Mouse (Mus musculus): ENCODE measurements around the gene Cbln1.

DNA sequence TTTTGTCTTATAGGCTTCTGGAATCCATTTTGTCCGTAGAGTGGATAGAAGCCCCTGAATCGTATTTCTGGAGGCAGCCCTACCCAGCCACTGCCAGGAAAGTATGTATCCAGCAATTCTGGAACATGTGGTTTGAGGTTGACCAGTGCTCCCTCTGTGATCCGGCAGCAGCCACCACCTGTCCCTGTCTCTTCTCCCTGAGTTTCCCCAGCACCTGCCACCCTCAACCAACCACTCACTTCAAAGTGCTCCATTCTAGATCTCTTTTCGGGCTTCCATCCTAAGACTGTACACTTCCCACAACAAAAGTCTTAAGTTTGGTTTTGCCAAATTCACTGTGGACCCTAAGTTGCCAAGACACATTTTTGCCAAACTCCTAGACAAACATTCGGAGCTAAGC is 41.4 kb upstream of the Cbln1 start:
- TF ChIP-seq POLR2A (IDR thresholded peaks at IDR 0.05; ENCODE audit: insufficient read depth, low read depth, low read length) (no peak), EP300 (IDR thresholded peaks at IDR 0.05; ENCODE audit: insufficient read depth, low read depth, low read length) (no peak)
